Mouse (Mus musculus): Measurements from ENCODE around the gene Smyd3.

The Smyd3 gene

GRCm38 (mm10) chr1:179083098-179083497, 434.7 kb downstream of the Smyd3 start:
- in situ Hi-C loops (cut with MboI, MseI), result loop anchor here (5.0 kb wide), 1 partner anchor 89 kb away; no protein-coding TSS in a partner anchor

DNA sequence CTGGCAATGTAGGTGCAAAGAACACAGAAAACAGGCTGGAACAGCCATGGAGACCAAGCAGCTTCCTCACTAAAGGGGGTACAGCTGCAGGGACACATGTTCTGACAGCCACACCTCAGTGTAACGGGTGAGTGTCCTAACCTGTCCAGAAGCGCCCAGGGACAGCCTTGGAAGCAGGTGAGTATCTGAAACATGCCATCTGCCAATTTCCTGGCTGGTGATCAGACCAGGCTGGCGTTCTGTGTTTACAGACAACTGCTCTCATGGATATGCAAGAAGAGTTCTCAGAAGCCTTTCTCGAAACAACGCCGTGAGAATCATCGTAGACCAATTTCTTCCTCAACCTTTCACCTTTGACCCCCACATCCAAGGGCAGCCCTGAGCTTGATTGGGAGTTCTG, 444.0 kb downstream of the Smyd3 start:
- in situ Hi-C loops (cut with MboI, MseI), result no loop called here

DNA sequence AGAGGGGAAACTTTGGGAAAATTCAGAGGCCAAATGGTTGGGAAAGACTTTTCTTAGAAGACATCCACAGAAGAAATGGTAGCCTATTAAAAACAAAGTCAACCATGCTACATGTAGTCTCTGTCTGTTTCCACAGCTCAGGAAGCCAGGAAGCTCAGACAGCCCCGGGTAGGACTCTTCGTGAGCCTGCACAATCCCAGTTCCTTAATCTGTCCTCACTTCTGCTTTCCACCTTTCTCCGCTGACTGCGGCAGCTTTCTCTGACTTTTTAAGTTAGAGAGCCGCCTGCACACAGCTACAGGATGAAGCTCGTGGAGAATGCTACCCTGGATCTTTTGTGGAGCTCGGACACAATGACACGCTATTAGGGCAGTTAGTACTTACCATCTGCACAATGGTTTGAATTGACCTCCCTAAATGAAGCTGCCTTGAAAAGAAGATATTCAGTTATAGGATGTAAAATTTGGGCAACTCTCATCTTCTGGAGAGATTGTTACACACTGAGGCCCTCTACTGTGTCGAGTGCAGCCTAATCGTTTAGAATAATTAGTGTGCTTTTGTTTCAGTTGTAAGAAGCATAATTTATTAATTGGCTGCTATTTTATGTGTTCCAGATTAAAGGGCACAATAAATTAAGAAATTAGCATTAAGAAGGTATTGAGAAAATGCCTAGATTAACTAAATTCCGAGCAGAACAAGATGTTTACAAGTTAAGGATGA, 444.7 kb downstream of the Smyd3 start:
- in situ Hi-C loops (cut with MboI, MseI), result no loop called here

GRCm38 (mm10) chr1:179072406-179072805, 445.4 kb downstream of the Smyd3 start:
- in situ Hi-C loops (cut with MboI, MseI), result no loop called here

DNA sequence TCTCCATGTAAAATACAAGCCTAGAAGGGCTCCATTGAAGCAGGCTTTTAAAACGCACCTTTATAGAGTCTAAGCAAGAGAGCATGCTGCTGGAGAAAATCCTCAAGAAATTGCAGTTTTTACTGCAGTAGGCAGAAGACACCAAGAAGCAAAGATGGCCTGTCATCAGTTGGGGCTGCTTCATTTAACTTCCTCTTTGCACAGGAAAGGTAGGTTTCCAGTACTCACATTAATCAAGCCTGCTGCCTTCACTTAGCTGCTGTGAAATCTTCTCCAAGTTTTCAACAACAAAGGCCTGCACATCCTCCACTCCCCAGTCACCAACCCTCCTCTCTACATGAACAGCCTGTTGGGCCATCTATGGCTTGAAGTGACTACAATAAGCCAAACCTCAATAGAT, 448.9 kb downstream of the Smyd3 start:
- in situ Hi-C loops (cut with MboI, MseI), result no loop called here

GRCm38 (mm10) chr1:179065294-179065601, 452.6 kb downstream of the Smyd3 start:
- in situ Hi-C loops (cut with MboI, MseI), result no loop called here

GRCm38 (mm10) chr1:179064601-179065293, 453.1 kb downstream of the Smyd3 start:
- in situ Hi-C loops (cut with MboI, MseI), result no loop called here

GRCm38 (mm10) chr1:179061759-179062168, 456.1 kb downstream of the Smyd3 start:
- in situ Hi-C loops (cut with MboI, MseI), result no loop called here

DNA sequence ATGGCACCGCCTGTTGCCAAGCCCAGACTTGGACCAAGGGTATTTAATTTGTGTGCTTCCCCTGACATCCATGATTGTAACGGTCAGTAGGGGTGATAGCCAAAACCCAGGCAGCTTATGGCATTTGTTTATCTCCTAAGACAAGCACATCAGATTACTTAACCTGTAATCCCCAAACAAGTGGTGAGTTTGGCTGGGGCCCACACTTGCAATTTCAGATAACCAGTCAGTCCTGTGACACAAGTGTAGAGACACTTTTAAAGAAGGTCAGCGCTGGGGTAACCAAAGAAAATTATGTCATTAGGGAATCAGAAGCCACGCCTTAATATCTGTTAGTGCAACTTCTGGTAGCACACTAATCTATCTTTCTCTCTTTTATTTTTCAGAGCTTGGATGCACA, 456.8 kb downstream of the Smyd3 start:
- in situ Hi-C loops (cut with MboI, MseI), result no loop called here

DNA sequence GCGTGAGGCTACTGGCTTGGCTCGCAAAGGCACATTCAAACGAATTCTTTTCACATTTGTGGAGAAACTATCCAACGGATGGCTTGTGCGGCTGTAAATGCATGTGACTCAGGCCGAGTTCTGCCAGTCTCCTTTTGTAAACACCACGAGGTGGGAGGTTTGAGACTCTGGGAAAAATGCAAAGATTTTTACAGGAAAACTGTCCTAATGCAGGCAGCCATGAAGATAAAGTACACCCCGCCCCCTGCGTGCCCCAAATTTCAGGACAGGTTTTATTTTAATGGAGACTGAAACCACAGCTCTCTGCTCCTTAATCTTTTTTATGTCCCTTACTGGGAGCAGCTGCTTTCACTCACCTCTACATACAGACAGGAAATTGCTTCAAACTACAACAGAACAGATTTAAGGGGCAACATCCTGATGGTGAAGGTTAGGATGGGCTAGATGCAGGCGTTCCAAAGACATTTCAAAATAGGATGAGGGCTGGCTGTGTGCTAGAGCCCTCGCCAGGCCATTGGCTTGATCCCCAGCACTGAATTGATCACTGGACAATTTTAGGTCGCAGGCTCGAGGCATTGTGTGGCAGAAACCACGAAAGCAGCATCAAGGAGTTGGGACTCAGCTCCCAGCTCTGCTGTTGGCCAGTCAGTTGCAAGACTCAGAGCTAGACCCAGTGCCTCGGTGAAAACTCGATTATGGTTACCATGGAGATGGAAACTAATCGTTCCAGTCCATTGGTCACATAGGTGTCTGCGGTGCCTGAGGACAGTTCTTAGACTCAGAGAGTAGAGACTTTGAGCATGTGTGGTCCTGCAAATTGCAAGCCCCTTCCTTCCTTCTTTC, 457.5 kb downstream of the Smyd3 start:
- in situ Hi-C loops (cut with MboI, MseI), result no loop called here

GRCm38 (mm10) chr1:179059286-179060112, 458.3 kb downstream of the Smyd3 start:
- in situ Hi-C loops (cut with MboI, MseI), result no loop called here

GRCm38 (mm10) chr1:179058675-179059074, 459.2 kb downstream of the Smyd3 start:
- in situ Hi-C loops (cut with MboI, MseI), result no loop called here

- in situ Hi-C loops (cut with MboI, MseI), result no loop called here
Measured at GRCm38 (mm10) chr1:179055760-179056159, 462.1 kb downstream of the Smyd3 start.

DNA sequence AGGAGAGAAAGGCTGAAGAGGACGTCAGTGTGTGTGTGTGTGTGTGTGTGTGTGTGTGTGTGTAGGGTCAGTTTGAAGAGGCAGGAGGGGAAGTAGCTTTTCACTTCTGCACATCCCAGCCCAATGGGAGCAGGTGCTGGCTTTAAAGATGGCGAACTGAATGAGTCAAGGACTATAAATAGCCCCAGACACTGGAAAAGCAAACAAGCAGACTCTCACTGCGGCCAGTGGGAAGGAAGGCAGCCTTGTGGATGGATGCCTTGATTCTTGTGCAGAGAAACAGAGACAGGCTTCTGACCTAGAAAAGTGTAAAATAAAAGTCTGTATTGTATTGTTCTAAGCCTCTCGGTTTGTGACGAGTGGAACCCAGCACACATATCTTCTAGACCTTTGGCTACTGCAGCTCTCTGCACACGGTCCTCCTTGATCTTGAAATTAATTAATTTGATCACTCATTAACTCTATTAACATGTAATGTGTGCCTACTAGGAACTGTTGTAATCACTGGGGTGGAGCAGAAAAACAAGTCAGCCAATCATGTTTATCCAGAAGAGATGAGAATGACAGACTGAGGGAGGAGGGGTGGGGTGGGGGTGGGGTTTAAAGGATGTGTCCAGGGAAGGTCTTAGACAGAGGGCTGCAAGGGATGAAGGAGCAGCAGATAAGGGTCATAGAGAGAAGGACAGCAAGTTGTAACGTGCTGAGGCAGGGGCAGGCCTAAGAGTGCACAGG, 463.3 kb downstream of the Smyd3 start:
- in situ Hi-C loops (cut with MboI, MseI), result no loop called here

DNA sequence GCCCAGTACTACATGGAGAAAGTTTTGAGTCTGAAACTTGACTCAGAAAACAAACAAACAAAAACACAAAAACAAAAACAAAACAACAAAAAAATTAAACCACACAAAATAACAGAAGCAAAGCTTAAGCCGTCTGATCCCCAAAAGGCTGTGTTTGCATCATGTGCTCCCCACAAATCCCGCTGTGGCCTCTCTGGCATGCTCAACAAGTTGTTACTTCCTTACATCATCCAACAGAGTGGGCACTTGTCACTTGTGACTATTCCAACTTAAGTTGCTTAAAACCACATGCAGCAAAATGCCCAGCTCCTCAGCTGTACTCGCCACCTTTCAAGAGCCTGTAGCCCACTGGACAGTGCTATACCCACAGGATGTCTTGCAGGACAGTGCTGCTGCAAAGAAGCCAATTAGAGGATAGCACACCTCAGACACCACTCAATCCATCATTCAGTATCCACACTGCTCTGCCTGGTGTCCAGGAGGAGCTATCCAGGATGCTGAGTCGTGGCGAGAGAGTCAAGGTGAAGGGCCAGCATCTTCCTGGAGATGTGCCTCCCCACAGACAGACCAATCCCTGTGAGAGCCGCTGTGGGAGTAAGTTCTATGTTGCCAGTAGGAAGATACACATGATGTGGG, 465.2 kb downstream of the Smyd3 start:
- in situ Hi-C loops (cut with MboI, MseI), result no loop called here

DNA sequence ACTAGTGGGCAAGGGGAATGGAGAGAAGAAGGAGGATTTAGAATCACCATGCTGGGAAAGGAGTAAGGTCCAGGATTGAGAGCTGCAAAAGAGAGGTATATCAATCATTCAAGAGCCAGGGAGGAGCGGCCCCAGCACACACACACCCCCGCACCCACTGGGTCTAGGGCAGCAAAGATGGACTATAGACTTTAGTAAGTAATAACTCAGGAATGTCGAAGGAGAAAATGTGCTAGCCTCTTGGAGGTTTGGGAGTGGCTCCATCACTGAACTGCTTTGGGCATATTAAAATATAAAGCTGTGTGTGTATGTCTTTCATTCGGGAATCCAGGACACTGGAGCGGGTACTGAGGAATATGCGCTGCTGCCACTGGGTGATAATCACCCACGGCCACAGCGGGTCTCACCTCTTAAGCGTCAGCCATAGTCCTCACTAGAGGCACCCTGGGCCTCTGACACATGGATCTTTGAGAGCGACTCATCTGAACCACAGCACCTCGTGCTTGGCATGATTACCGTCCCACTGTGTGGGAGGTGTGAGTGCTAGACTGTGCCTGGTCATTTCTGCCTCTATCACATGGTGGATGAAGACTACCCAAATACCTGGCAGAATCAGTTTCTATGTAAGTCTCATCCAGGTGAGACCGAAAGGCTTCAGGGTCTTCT, 469.8 kb downstream of the Smyd3 start:
- in situ Hi-C loops (cut with MboI, MseI), result no loop called here

DNA sequence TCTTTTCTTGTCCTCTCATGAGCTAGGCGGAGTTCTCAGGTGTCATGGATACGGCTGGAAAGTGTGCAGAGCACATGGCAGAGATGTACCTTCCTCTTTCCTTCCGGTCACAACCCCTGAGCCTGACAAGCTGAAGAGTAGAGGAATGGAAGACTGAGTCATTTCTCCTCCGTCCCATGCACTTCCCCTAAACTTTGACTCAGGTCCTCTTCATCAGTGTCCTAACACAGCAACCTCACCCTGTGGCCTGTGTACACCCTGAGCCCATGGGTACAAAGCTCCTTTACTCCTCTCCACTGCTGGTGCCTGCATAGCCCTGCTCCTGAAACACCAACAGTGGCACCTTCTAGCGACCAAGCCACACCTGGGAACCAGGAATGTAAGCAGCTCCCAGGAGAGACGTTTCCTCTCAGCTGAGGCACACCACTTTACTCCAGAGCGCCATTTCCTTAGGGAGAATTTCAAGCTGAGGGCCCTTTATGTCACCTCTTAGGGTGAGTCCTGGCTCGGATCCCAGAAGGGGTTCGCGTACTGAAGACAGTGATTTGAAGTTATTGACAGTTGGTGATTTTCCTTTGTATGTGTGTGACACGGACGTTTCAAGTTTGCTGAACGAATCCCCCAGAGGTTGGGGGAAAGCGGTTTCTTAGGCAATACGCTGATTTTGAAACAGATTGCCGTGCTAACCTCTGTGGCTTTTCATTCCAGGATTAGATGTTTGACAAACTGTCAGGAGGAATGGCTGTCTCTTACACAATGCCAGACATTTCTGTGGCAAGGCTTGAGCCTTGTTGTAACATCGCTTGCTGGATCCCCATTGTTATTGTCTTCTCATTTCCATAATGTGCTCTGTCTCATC, 471.8 kb downstream of the Smyd3 start:
- in situ Hi-C loops (cut with MboI, MseI), result no loop called here

GRCm38 (mm10) chr1:179044165-179044564, 473.7 kb downstream of the Smyd3 start:
- in situ Hi-C loops (cut with MboI, MseI), result no loop called here

- in situ Hi-C loops (cut with MboI, MseI), result no loop called here
Measured at GRCm38 (mm10) chr1:179043644-179044043, 474.2 kb downstream of the Smyd3 start.
